Mouse (Mus musculus) limb, embryonic 13.5 days (tissue): ENCODE measurements around the gene Fam107b. TPM values are rescaled to one million over a fixed set of nuclear protein-coding genes. Genes with fewer than 3 reads are reported as not detected.

Source experiments
- ATAC-seq: fragments of 200-750 bp; cut with Nextera tagmentation; 2 replicates; pipeline ENCODE4 v1.8.0; 2017; ENCODE audit warnings: low read depth, moderate number of reproducible peaks, moderate TSS enrichment; ENCODE audit not compliant: low FRiP score
- H3K27ac ChIP-seq: fragments of 300-500 bp; sonication (generic); 2 replicates; pipeline ENCODE4 v1.5.1; 2015; ENCODE audit warnings: inconsistent platforms, mild to moderate bottlenecking, moderate library complexity
- H3K27me3 ChIP-seq: fragments of 300-500 bp; sonication (generic); 2 replicates; pipeline ENCODE4 v1.6.1; 2015; ENCODE audit warnings: mild to moderate bottlenecking, inconsistent platforms
- H3K36me3 ChIP-seq: fragments of 300-500 bp; sonication (generic); 2 replicates; pipeline ENCODE4 v1.6.1; 2015; ENCODE audit warnings: inconsistent platforms, mild to moderate bottlenecking, moderate library complexity
- H3K4me1 ChIP-seq: fragments of 300-500 bp; sonication (generic); 2 replicates; pipeline ENCODE4 v1.6.1; 2015; ENCODE audit warnings: inconsistent platforms
- H3K4me2 ChIP-seq: fragments of 300-500 bp; sonication (generic); replicated peaks from 2 replicates; pipeline ENCODE4 v1.6.1; 2015; ENCODE audit warnings: inconsistent platforms, mild to moderate bottlenecking, moderate library complexity
- H3K4me3 ChIP-seq: fragments of 300-500 bp; sonication (generic); 2 replicates; pipeline ENCODE4 v1.5.1; 2015; ENCODE audit warnings: moderate library complexity, mild to moderate bottlenecking, inconsistent platforms
- H3K9ac ChIP-seq: fragments of 300-500 bp; sonication (generic); 2 replicates; pipeline ENCODE4 v1.6.1; 2015; ENCODE audit warnings: mild to moderate bottlenecking, inconsistent platforms
- H3K9me3 ChIP-seq: fragments of 300-500 bp; sonication (generic); 2 replicates; pipeline ENCODE4 v1.6.1; 2016; ENCODE audit warnings: inconsistent platforms
- WGBS: fragments of 180-500 bp; shearing (Covaris S2); methylation state at CpG from one replicate; pipeline ENCODE4 v1.1.7; 2015; 5-methylcytosine and 5-hydroxymethylcytosine counted together
- polyA plus RNA-seq: library from polyadenylated mRNA; unstranded; fragments of >200 nt; fragmentation: Nextera tagmentation; extraction: Ambion mirVana; gene quantifications from 2 replicates; pipeline ENCODE4 v1.2.1, GENCODE M21; 2015

Gene Fam107b
- polyA plus RNA-seq, result 32.8 and 34.9 TPM in 2 replicates

DNA sequence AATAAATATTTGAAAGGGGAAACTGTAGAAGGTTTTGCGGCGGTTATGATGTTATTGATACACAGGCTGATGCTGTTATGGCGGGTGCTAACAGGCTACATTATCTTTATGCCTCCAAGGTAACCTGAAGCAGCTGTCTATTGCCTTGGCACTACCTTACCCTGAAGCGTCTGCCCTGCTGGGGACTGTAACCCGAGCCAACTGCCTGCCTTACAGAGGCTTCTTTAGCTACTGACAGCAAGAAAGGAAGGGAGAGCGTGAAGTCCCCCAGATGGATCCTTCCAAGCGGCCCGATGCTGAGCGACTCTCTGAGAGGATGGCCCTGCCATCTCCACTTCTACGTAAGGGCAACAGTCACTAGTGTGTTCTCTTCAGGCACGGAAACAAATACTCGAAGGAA lies at the start of gene Fam107b:
TSS of gene Fam107b (plus strand) at position 303 of the 400 bp plus-strand sequence.
- H3K27me3 ChIP-seq, result no peaks in the 10 kb centered on the region
- 62% methylated on average over 12 of the region's 12 CpGs for WGBS
- no peak for ATAC-seq
- H3K9me3 ChIP-seq, result no peaks in the 10 kb centered on the region
- no peak within 1 kb of the TSS for H3K4me3 ChIP-seq
- H3K36me3 ChIP-seq, result no peaks in the 10 kb centered on the region
- no peak within 1 kb of the TSS for H3K27ac ChIP-seq
- no peak within 1 kb of the TSS for H3K9ac ChIP-seq
- no peak within 1 kb of the TSS for H3K4me2 ChIP-seq
- no peaks in the 10 kb centered on the region; the same call in 1 of the 2 replicates for H3K4me1 ChIP-seq

DNA sequence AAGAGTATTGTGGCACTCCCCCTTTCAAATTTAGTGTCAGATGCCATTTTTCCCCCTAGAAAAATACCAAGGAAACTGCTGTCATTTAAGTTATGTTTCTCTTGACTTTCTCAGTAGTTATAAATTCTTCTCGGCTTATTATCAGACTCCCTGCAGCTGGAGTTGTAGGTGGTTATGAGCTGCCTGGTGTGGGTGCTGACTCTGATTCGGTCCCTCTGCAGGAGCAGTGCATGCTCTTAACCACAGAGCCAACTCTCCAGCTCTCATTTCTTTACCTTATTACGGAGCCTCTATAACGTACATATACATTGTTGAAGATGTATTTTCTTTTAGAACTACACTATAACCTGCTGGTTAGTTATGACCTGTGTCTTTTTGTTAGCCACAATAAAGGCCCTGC lies 47.7 kb upstream of the Fam107b start:
- no peak overlapping the region for H3K4me3 ChIP-seq
- no peaks in the 10 kb centered on the region for H3K27me3 ChIP-seq
- no peaks in the 10 kb centered on the region for H3K4me1 ChIP-seq
- H3K4me2 ChIP-seq, result no peak overlapping the region
- H3K9ac ChIP-seq, result no peak overlapping the region
- H3K27ac ChIP-seq, result no peak overlapping the region
- H3K36me3 ChIP-seq, result no peaks in the 10 kb centered on the region
- no peaks in the 10 kb centered on the region for H3K9me3 ChIP-seq
- 79% methylated on average over 4 of the region's 4 CpGs for WGBS
- no peak for ATAC-seq

DNA sequence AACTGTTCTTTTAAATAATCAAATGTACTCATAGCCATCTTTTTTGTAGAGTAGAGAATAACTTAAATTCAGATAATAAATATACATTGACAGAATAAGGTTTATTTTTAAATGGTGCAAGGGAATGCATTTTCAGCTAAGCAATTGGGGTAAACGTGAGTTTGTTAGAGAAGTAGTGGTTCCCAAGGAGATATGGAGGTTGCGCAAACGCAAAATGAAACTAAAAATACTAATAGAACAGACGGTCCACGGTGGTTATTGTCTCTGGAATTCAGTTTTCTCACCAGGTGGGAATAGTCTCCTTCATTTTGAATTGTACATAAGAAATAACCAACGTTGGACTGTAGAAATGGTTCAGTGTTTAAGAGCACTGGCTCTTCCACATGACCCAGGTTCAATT lies 44.0 kb upstream of the Fam107b start:
- H3K9ac ChIP-seq, result no peak overlapping the region
- ATAC-seq, result no peak
- no peak overlapping the region for H3K4me2 ChIP-seq
- H3K27me3 ChIP-seq, result no peaks in the 10 kb centered on the region
- no peaks in the 10 kb centered on the region for H3K4me1 ChIP-seq
- no peaks in the 10 kb centered on the region for H3K9me3 ChIP-seq
- no peaks in the 10 kb centered on the region for H3K36me3 ChIP-seq
- H3K4me3 ChIP-seq, result no peak overlapping the region
- no peak overlapping the region for H3K27ac ChIP-seq
- WGBS, result 81% methylated on average over 6 of the region's 6 CpGs

DNA sequence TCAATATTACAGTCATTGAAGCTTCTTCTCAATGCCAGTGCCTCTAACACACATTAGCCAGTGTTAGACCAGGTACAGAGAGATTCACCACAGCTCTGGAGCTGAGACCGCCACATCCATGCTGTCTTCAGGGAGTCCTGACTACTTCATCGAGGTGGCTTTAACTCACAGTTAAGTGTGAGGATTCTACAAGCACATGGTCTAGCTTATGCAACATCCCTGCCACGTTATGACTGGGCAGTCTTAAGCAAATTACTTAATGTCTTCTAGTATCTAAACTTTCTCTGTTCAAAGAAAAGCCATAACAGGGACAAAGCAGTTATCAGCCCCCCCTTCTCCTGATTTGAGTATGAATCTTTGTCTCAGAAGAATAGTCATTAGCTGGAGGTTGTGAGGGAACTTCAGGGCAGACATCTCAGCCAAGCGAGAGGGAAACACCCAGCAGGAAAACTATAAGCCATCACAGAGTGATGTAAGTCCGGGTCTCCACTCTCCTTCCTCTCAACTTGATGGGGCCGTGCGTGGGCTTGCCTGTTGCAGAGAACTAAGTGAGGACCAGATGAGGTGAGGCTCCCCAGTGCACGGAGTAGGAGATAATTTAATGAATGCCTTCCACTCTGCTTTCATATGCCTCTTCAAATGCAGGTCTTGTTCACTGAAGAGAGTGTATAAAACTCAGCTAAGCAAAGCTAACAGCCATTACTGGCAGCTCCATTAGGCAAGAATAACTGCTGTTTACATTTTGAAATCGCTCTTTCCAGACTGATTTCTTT lies 28.8 kb upstream of the Fam107b start:
- H3K27ac ChIP-seq, result peak overlapping the region; percentile 33; the same call in 1 of the 2 replicates
- H3K9me3 ChIP-seq, result no peaks in the 10 kb centered on the region
- 65% methylated on average over 9 of the region's 9 CpGs for WGBS
- no peak overlapping the region for H3K4me3 ChIP-seq
- H3K9ac ChIP-seq, result no peak overlapping the region
- H3K4me1 ChIP-seq, result peaks cover 11% of the 10 kb centered on the region
- no peak for ATAC-seq
- H3K36me3 ChIP-seq, result no peaks in the 10 kb centered on the region
- H3K4me2 ChIP-seq, result no peak overlapping the region
- no peaks in the 10 kb centered on the region for H3K27me3 ChIP-seq

GRCm38 (mm10) chr2:3546055-3546454 lies 24.2 kb upstream of the Fam107b start:
- H3K27me3 ChIP-seq, result no peaks in the 10 kb centered on the region
- no peak overlapping the region for H3K27ac ChIP-seq
- no peak overlapping the region for H3K9ac ChIP-seq
- H3K4me2 ChIP-seq, result no peak overlapping the region
- no peaks in the 10 kb centered on the region for H3K9me3 ChIP-seq
- H3K4me3 ChIP-seq, result no peak overlapping the region
- peaks cover 11% of the 10 kb centered on the region for H3K4me1 ChIP-seq
- no peaks in the 10 kb centered on the region for H3K36me3 ChIP-seq
- ATAC-seq, result no peak
- WGBS, result 70% methylated on average over 2 of the region's 2 CpGs

DNA sequence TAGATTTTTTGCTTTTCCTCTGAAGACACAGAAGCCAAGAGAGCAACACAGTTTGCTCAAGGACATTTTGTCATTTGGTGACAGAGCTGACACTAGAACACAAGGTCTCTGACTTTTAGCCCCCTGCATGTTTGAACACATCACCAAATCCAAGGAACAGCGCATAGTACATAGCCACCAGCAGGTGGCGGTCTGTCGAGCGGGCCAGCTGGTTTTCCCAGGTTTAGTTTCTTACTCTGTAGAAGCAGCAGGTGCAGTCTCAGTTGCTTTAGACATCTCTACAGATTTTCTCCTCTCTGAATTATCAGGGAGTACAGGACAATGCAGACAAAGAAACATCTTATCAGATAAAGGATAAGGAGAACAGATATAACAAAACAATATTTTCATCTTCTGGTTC lies 23.7 kb upstream of the Fam107b start:
- no peak overlapping the region for H3K9ac ChIP-seq
- H3K27ac ChIP-seq, result no peak overlapping the region
- 1% methylated on average over 4 of the region's 4 CpGs for WGBS
- no peaks in the 10 kb centered on the region for H3K27me3 ChIP-seq
- peak; percentile 57; the same call in 1 of the 2 replicates for ATAC-seq
- no peaks in the 10 kb centered on the region for H3K36me3 ChIP-seq
- no peak overlapping the region for H3K4me3 ChIP-seq
- H3K4me2 ChIP-seq, result no peak overlapping the region
- no peaks in the 10 kb centered on the region for H3K9me3 ChIP-seq
- peaks cover 10% of the 10 kb centered on the region for H3K4me1 ChIP-seq

GRCm38 (mm10) chr2:3570606-3571005 lies 318 bp downstream of the Fam107b start:
- Histone ChIP-seq H3K36me3 (no peaks in the 10 kb centered on the region), H3K27ac (no peak overlapping the region), H3K4me3 (no peak overlapping the region), H3K4me1 (no peaks in the 10 kb centered on the region; the same call in 1 of the 2 replicates), H3K9ac (no peak overlapping the region), H3K9me3 (no peaks in the 10 kb centered on the region), H3K27me3 (no peaks in the 10 kb centered on the region), H3K4me2 (no peak overlapping the region)
- no peak for ATAC-seq
- WGBS, result 79% methylated on average over 11 of the region's 11 CpGs

- WGBS, result 73% methylated on average over 7 of the region's 7 CpGs
- H3K9me3 ChIP-seq, result no peaks in the 10 kb centered on the region
- no peak overlapping the region for H3K27ac ChIP-seq
- no peak overlapping the region for H3K9ac ChIP-seq
- H3K4me1 ChIP-seq, result peaks cover 3% of the 10 kb centered on the region
- H3K4me2 ChIP-seq, result no peak overlapping the region
- no peaks in the 10 kb centered on the region for H3K36me3 ChIP-seq
- H3K27me3 ChIP-seq, result no peaks in the 10 kb centered on the region
- H3K4me3 ChIP-seq, result no peak overlapping the region
- ATAC-seq, result no peak
Measured at GRCm38 (mm10) chr2:3573883-3574282, 3.6 kb downstream of the Fam107b start.

GRCm38 (mm10) chr2:3575140-3575539 lies 4.9 kb downstream of the Fam107b start:
- 79% methylated on average over 1 of the region's 1 CpGs for WGBS
- Histone ChIP-seq H3K36me3 (no peaks in the 10 kb centered on the region), H3K4me3 (no peak overlapping the region), H3K9me3 (no peaks in the 10 kb centered on the region), H3K27ac (no peak overlapping the region), H3K27me3 (no peaks in the 10 kb centered on the region), H3K4me2 (no peak overlapping the region), H3K9ac (no peak overlapping the region), H3K4me1 (peaks cover 5% of the 10 kb centered on the region)
- ATAC-seq, result no peak

DNA sequence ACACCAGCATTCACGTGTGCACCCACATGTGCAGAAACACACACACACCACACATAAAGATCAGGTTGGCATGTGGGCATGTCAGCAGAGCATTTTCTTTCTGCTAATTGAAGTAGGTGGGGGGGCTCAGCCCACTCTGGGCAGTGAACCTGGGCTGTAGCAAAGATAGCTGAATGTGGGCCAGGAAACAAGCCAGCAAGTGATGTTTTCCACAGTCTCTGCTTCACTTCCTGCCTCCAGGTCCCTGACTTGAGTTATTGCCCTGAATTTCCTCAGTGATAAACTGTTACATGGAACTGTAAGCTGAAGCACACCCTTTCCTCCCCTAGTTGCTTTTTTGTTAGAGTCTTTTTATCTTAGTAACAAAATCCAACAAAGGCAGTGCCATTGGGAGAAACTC lies 6.1 kb downstream of the Fam107b start:
- Histone ChIP-seq H3K9ac (no peak overlapping the region), H3K27me3 (no peaks in the 10 kb centered on the region), H3K4me3 (no peak overlapping the region), H3K4me1 (peaks cover 5% of the 10 kb centered on the region), H3K9me3 (no peaks in the 10 kb centered on the region), H3K27ac (no peak overlapping the region), H3K36me3 (no peaks in the 10 kb centered on the region), H3K4me2 (no peak overlapping the region)
- ATAC-seq, result no peak
- 77% methylated on average over 1 of the region's 1 CpGs for WGBS

- WGBS, result 74% methylated on average over 1 of the region's 1 CpGs
- Histone ChIP-seq H3K4me3 (no peak overlapping the region), H3K9me3 (no peaks in the 10 kb centered on the region), H3K9ac (no peak overlapping the region), H3K4me1 (peaks cover 5% of the 10 kb centered on the region), H3K27ac (no peak overlapping the region), H3K27me3 (no peaks in the 10 kb centered on the region), H3K36me3 (no peaks in the 10 kb centered on the region), H3K4me2 (no peak overlapping the region)
- ATAC-seq, result no peak
Measured at GRCm38 (mm10) chr2:3577216-3577615, 6.9 kb downstream of the Fam107b start.

DNA sequence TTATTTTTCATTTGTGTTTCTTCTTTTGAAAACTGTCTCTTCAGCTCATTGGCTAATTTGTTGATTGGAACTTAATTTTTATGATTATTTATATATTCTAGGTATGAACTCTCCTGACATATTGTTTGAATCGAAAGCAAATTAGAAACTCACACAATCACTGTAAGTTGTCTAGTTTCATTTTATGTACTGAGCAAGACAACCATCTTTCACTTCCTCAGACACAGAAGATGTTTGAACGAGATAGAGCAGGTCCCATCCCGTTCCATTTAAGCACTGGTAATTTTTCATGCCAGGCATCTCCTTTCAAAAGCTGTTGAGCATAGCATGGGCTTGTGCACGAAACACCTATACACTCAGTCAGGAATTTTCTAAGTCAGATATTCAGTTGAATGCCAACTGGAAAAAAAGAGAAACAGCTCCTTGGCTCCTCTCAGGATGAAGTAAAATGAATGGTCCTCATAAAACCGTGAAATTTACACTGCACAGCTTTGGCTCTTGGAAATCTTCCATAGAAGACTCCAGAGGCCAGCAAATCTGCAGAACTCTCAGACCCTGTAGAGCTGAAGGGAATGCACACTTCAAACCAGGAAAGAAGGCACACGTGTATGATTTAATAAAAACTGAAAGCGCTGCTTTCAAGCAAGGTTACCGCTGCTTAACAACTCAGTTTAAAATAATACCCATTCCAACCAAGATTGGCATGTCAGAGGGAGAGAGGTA lies 8.1 kb downstream of the Fam107b start:
- peak; percentile 92 for ATAC-seq
- Histone ChIP-seq H3K27me3 (no peaks in the 10 kb centered on the region), H3K4me1 (peaks cover 5% of the 10 kb centered on the region), H3K9ac (no peak overlapping the region), H3K9me3 (no peaks in the 10 kb centered on the region), H3K36me3 (no peaks in the 10 kb centered on the region), H3K4me2 (no peak overlapping the region), H3K4me3 (no peak overlapping the region), H3K27ac (peak overlapping the region; percentile 72; the same call in 1 of the 2 replicates)
- WGBS, result 52% methylated on average over 8 of the region's 8 CpGs
